In the genomic region with DNA sequence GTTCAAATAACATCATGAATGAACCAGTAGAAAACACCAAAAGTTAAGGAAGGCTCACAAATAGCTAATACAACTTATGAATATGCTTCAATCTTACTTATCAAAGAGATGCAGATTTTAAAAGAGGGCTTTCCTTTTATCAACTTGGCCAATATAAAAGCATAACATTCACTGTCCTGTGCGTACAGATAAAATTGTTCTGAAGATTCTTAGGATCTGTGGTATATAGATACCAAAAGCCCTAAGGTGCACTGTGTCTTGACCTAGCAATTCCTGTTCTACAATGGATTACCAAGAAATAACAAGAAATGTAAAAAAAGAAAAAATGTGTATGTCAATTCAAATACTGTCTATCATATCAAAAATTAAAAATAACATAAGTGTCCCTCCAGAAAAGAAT, we compare ENCODE assay signal across 26 mouse cellular contexts.
DNase-seq lines count a peak whose midpoint lies in the region; ATAC-seq lines count a peak whose summit lies in the region.
"Had no signal": no experiment of that assay in that cellular context is flagged by ENCODE, and none has a peak within 500 bp of the region (broad histone marks: within the 10 kb centered on the region; RNA-seq: fewer than 3 reads in every experiment).

No protein-coding gene starts in this region.

- H3K4me3 ChIP-seq in liver, embryonic 13.5 days (replicated peaks): no peak overlapping the region
- H3K4me3 ChIP-seq in liver, embryonic 16.5 days (ENCODE audit: low read depth, low read length): no peak overlapping the region
- H3K4me3 ChIP-seq: embryonic facial prominence, embryonic 12.5 days; embryonic facial prominence, embryonic 15.5 days; heart, embryonic 12.5 days; heart, embryonic 15.5 days; hindbrain, embryonic 10.5 days had no signal

- ATAC-seq in liver, embryonic 13.5 days (ENCODE audit: low read depth): peak; percentile 52
- ATAC-seq in liver, embryonic 16.5 days (ENCODE audit: low read depth): peak; percentile 58; the same call in 1 of the 2 replicates
- peak; percentile 31; the same call in 1 of the 2 replicates for ATAC-seq in megakaryocyte-erythroid progenitor cell, adult 5-6 weeks (replicated peaks; ENCODE audit: low FRiP score, low TSS enrichment, poor library complexity, severe bottlenecking)
- ATAC-seq: CD4-positive, CD25-positive, alpha-beta regulatory T cell, adult 4 months; forebrain, embryonic 14.5 days; forebrain, postnatal 0 days; hindbrain, postnatal 0 days had no signal

- peak; percentile 4 for DNase-seq in c-Kit-positive CD71-positive TER-119-positive erythroid progenitor cells, embryonic 14.5 days (ENCODE audit: low spot score)
- no peak for DNase-seq in liver, embryonic 13.5 days
- DNase-seq in kidney, postnatal 14 days: no peak
- no peak for DNase-seq in cerebellum, adult 11 months
- DNase-seq in ovary, postnatal 14 days (ENCODE audit: low spot score): no peak
- DNase-seq: adrenal gland, adult 2 months; adrenal gland, postnatal 14 days; cerebellum, adult 2 months; cerebellum, adult 9-11 months; cerebellum, postnatal 25 days; forebrain, postnatal 0 days; gastrocnemius, postnatal 25 days; heart, adult 18-20 months; heart, postnatal 10 days; heart, postnatal 36 days had no signal

- no peaks in the 10 kb centered on the region for H3K9me3 ChIP-seq in liver, embryonic 13.5 days (replicated peaks)
- H3K9me3 ChIP-seq in liver, embryonic 16.5 days (replicated peaks; ENCODE audit: control insufficient read depth, low read length): no peaks in the 10 kb centered on the region
- H3K9me3 ChIP-seq: embryonic facial prominence, embryonic 12.5 days; embryonic facial prominence, embryonic 15.5 days; heart, embryonic 12.5 days; heart, embryonic 15.5 days; hindbrain, embryonic 10.5 days had no signal

- 31% methylated on average over 1 of the region's 1 CpGs for WGBS in liver, embryonic 13.5 days (ENCODE audit: insufficient replicate concordance)
- 30% methylated on average over 1 of the region's 1 CpGs for WGBS in liver, embryonic 16.5 days (ENCODE audit: insufficient replicate concordance)

- H3K27me3 ChIP-seq in liver, embryonic 13.5 days: no peaks in the 10 kb centered on the region
- no peaks in the 10 kb centered on the region for H3K27me3 ChIP-seq in liver, embryonic 16.5 days (ENCODE audit: control insufficient read depth, insufficient read depth, low read depth, low read length)
- H3K27me3 ChIP-seq: embryonic facial prominence, embryonic 12.5 days; embryonic facial prominence, embryonic 15.5 days; heart, embryonic 12.5 days; heart, embryonic 15.5 days had no signal

- no peak overlapping the region for H3K9ac ChIP-seq in liver, embryonic 13.5 days
- no peak overlapping the region for H3K9ac ChIP-seq in liver, embryonic 16.5 days (ENCODE audit: low read depth, low read length)
- H3K9ac ChIP-seq: embryonic facial prominence, embryonic 12.5 days; embryonic facial prominence, embryonic 15.5 days; forebrain, postnatal 0 days; heart, embryonic 12.5 days; heart, embryonic 15.5 days; hindbrain, embryonic 14.5 days had no signal

- H3K4me1 ChIP-seq in liver, embryonic 13.5 days (replicated peaks): peaks cover 19% of the 10 kb centered on the region
- H3K4me1 ChIP-seq in liver, embryonic 16.5 days (ENCODE audit: control insufficient read depth, low read depth, low read length): peaks cover 7% of the 10 kb centered on the region; the same call in 1 of the 2 replicates
- H3K4me1 ChIP-seq: embryonic facial prominence, embryonic 12.5 days; embryonic facial prominence, embryonic 15.5 days; hindbrain, embryonic 10.5 days had no signal

- no peak overlapping the region for H3K4me2 ChIP-seq in liver, embryonic 13.5 days
- no peak overlapping the region for H3K4me2 ChIP-seq in liver, embryonic 16.5 days (ENCODE audit: low read depth, low read length)
- H3K4me2 ChIP-seq: embryonic facial prominence, embryonic 12.5 days; embryonic facial prominence, embryonic 15.5 days; heart, embryonic 12.5 days; heart, embryonic 15.5 days; hindbrain, embryonic 14.5 days had no signal

- no peak overlapping the region for H3K27ac ChIP-seq in liver, embryonic 13.5 days
- H3K27ac ChIP-seq in liver, embryonic 16.5 days (ENCODE audit: low read length): no peak overlapping the region
- H3K27ac ChIP-seq: embryonic facial prominence, embryonic 12.5 days; embryonic facial prominence, embryonic 15.5 days; heart, embryonic 15.5 days; hindbrain, embryonic 10.5 days; hindbrain, embryonic 14.5 days; hindbrain, postnatal 0 days had no signal

- no peaks in the 10 kb centered on the region for H3K36me3 ChIP-seq in liver, embryonic 13.5 days
- H3K36me3 ChIP-seq in liver, embryonic 16.5 days (ENCODE audit: control insufficient read depth, insufficient read depth): no peaks in the 10 kb centered on the region
- H3K36me3 ChIP-seq: embryonic facial prominence, embryonic 12.5 days; embryonic facial prominence, embryonic 15.5 days; heart, embryonic 12.5 days; heart, embryonic 15.5 days; hindbrain, embryonic 10.5 days had no signal
